Mouse (Mus musculus) liver, adult 2 months (tissue): Measurements from ENCODE around the gene Tmem204. TPM values are rescaled to one million over a fixed set of nuclear protein-coding genes. Genes with fewer than 3 reads are reported as not detected.
"Not testable (repeated sequence)": the region's sequence is repeated elsewhere in the genome, so short reads cannot be mapped to it uniquely, and the experiment has no call there.

Source experiments
- DNase-seq: peaks from one replicate; pipeline ENCODE4 v3.0.0-alpha.2; 2011; ENCODE audit warnings: low read depth, low spot score; ENCODE audit errors: extremely low read depth
- H3K27ac ChIP-seq: fragments of 200-500 bp; replicated peaks from 2 replicates; pipeline ENCODE4 v1.5.1; 2012; ENCODE audit warnings: low read depth, mild to moderate bottlenecking, control low read depth, inconsistent platforms, low read length; ENCODE audit not compliant: insufficient read depth
- H3K27me3 ChIP-seq: fragments of 200-500 bp; 2 replicates; pipeline ENCODE4 v1.6.1; 2012; ENCODE audit warnings: mild to moderate bottlenecking, moderate library complexity, low read length, inconsistent platforms; ENCODE audit not compliant: control insufficient read depth, insufficient read depth
- H3K36me3 ChIP-seq: fragments of 200-500 bp; 2 replicates; pipeline ENCODE4 v1.6.1; 2012; ENCODE audit warnings: low read length, inconsistent platforms; ENCODE audit not compliant: control insufficient read depth, insufficient read depth
- H3K4me1 ChIP-seq: fragments of 200-500 bp; 2 replicates; pipeline ENCODE4 v1.6.1; 2011; ENCODE audit warnings: low read length; ENCODE audit not compliant: control insufficient read depth, insufficient read depth
- H3K4me3 ChIP-seq: fragments of 200-500 bp; 2 replicates; pipeline ENCODE4 v1.5.1; 2011; ENCODE audit warnings: low read depth, mild to moderate bottlenecking, control low read depth, low read length, moderate library complexity; ENCODE audit not compliant: insufficient read depth
- H3K79me2 ChIP-seq: fragments of 200-500 bp; 2 replicates; pipeline ENCODE4 v1.6.1; 2012; ENCODE audit warnings: inconsistent platforms, mild to moderate bottlenecking, low read length, moderate library complexity; ENCODE audit not compliant: control insufficient read depth, insufficient read depth
- H3K9ac ChIP-seq: fragments of 200-500 bp; 2 replicates; pipeline ENCODE4 v1.6.1; 2012; ENCODE audit warnings: low read depth, mild to moderate bottlenecking, control low read depth, inconsistent platforms, low read length
- CTCF ChIP-seq: fragments of 200-500 bp; IDR thresholded peaks from 2 replicates; pipeline ENCODE4 v1.5.1; 2011; ENCODE audit warnings: low read depth, low read length, control low read depth
- POLR2A ChIP-seq: fragments of 200-500 bp; IDR thresholded peaks from 2 replicates; pipeline ENCODE4 v1.6.1; 2011; ENCODE audit warnings: low read length, control low read depth; ENCODE audit not compliant: insufficient read depth; ENCODE audit errors: extremely low read depth
- WGBS: fragments of 180-500 bp; shearing (Covaris S2); methylation state at CpG from one replicate; pipeline ENCODE4 v1.1.7; 2018; 5-methylcytosine and 5-hydroxymethylcytosine counted together
- polyA plus RNA-seq: library from polyadenylated mRNA; depleted of rRNA; stranded (reverse); fragments of >200 nt; gene quantifications from 2 replicates; pipeline ENCODE4 v1.2.3, GENCODE M21; 2012; rRNA removed
- total RNA-seq: library from RNA; depleted of rRNA; stranded (reverse); fragments of >200 nt; gene quantifications from 2 replicates; pipeline ENCODE4 v1.2.3, GENCODE M21; 2014; rRNA removed

Tmem204 gene
- total RNA-seq (22.3 and 23.9 TPM in 2 replicates), polyA plus RNA-seq (15.7 and 19.1 TPM in 2 replicates)

GRCm38 (mm10) chr17:25083444-25083931 is at the start of gene Tmem204:
Tmem204 (minus strand) TSS chr17:25083591.
- H3K27me3 ChIP-seq: no peaks in the 10 kb centered on the region
- H3K79me2 ChIP-seq: no peaks in the 10 kb centered on the region
- DNase-seq: peak; percentile 58
- H3K36me3 ChIP-seq: no peaks in the 10 kb centered on the region
- 65% methylated on average over 7 of the region's 7 CpGs for WGBS
- peak within 1 kb of the TSS; percentile 55 for H3K27ac ChIP-seq
- peak; percentile 60 for TF ChIP-seq CTCF
- no peak for TF ChIP-seq POLR2A
- no peak within 1 kb of the TSS for H3K4me3 ChIP-seq
- H3K9ac ChIP-seq: 0 out of 2 replicates have a peak within 1 kb of the TSS, but pooled peaks have one; percentile 17
- H3K4me1 ChIP-seq: no peaks in the 10 kb centered on the region

DNA sequence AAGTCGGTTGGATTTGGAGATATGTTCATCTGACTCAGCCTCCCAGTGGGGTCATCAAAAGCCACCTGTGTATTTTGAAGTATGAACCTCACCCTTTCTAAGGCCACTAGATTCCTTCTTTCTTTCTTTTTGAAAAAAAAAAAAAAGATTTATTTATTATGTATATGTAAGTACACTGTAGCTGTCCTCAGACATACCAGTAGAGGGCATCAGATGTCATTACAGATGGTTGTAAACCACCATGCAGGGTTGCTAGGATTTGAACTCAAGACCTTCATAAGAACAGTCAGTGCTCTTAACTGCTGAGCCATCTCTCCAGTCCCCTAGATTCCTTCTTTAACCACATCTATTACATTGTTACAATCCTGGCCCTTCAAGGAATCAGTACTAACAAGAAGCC is 46.7 kb upstream of the Tmem204 start:
- H3K36me3 ChIP-seq: no peaks in the 10 kb centered on the region
- TF ChIP-seq CTCF (no peak), POLR2A (no peak)
- H3K27me3 ChIP-seq: no peaks in the 10 kb centered on the region
- H3K79me2 ChIP-seq: peaks cover 13% of the 10 kb centered on the region; the same call in 1 of the 2 replicates
- WGBS: 83% methylated on average over 1 of the region's 1 CpGs
- no peak overlapping the region for H3K27ac ChIP-seq
- peak; percentile 32 for DNase-seq
- H3K9ac ChIP-seq: no peak overlapping the region
- no peak overlapping the region for H3K4me3 ChIP-seq
- peaks cover 9% of the 10 kb centered on the region for H3K4me1 ChIP-seq

GRCm38 (mm10) chr17:25127681-25128080 is 44.3 kb upstream of the Tmem204 start:
- Histone ChIP-seq H3K27me3 (no peaks in the 10 kb centered on the region), H3K9ac (no peak overlapping the region), H3K79me2 (no peaks in the 10 kb centered on the region), H3K36me3 (no peaks in the 10 kb centered on the region), H3K4me3 (no peak overlapping the region), H3K27ac (no peak overlapping the region), H3K4me1 (peaks cover 2% of the 10 kb centered on the region; the same call in 1 of the 2 replicates)
- DNase-seq: no peak
- TF ChIP-seq CTCF (no peak), POLR2A (no peak)
- 59% methylated on average over 9 of the region's 9 CpGs for WGBS

GRCm38 (mm10) chr17:25127079-25127478 is 43.7 kb upstream of the Tmem204 start:
- Histone ChIP-seq H3K36me3 (no peaks in the 10 kb centered on the region), H3K9ac (no peak overlapping the region), H3K4me1 (peaks cover 2% of the 10 kb centered on the region; the same call in 1 of the 2 replicates), H3K79me2 (no peaks in the 10 kb centered on the region), H3K27me3 (no peaks in the 10 kb centered on the region), H3K27ac (no peak overlapping the region), H3K4me3 (no peak overlapping the region)
- DNase-seq: peak; percentile 67
- TF ChIP-seq POLR2A: no peak
- no peak for TF ChIP-seq CTCF
- WGBS: 24% methylated on average over 8 of the region's 8 CpGs

GRCm38 (mm10) chr17:25125442-25126060 is 42.2 kb upstream of the Tmem204 start:
- whole genome bisulfite sequencing: 86% methylated on average over 3 of the region's 3 CpGs
- not testable (repeated sequence) for H3K4me3 ChIP-seq, H3K27ac ChIP-seq, H3K79me2 ChIP-seq, H3K4me1 ChIP-seq, H3K27me3 ChIP-seq, H3K9ac ChIP-seq, H3K36me3 ChIP-seq, DNase-seq

DNA sequence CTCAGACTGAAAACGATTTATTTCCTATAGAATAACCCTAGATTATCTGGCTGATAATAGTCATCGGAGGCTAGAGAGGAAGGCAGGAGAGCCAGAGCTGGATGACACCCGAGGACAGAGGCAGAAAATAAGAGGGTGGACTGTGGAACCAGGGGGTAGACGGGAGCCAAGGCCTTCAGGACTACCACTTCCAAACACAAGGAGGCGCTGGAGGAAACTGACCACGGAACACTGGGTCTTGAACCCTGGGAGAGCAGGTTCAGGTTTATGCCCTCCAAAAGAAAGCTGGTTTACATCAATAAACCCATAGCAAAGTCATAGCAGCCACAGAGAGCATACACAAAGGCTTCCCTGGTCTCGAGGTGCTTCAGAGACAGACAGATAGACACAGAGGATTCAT is 40.6 kb upstream of the Tmem204 start:
- H3K4me3 ChIP-seq: no peak overlapping the region
- H3K9ac ChIP-seq: no peak overlapping the region
- no peaks in the 10 kb centered on the region for H3K36me3 ChIP-seq
- 35% methylated on average over 7 of the region's 7 CpGs for WGBS
- H3K4me1 ChIP-seq: peaks cover 2% of the 10 kb centered on the region; the same call in 1 of the 2 replicates
- no peaks in the 10 kb centered on the region for H3K79me2 ChIP-seq
- no peak overlapping the region for H3K27ac ChIP-seq
- no peak for TF ChIP-seq POLR2A
- peak; percentile 60 for TF ChIP-seq CTCF
- no peak for DNase-seq
- no peaks in the 10 kb centered on the region for H3K27me3 ChIP-seq
